Mouse (Mus musculus) CD4-positive, CD25-positive, alpha-beta regulatory T cell (primary cell): ENCODE data around the gene Rhd. TPM values are rescaled to one million over a fixed set of nuclear protein-coding genes. Genes with fewer than 3 reads are reported as not detected.

Experiments used
- polyA plus RNA-seq: library from polyadenylated mRNA; unstranded; fragments of 100-300 nt; shearing (Covaris generic); gene quantifications from one replicate; pipeline ENCODE4 v1.2.1, GENCODE M21; 2017

Gene Rhd
- 0.43 TPM for polyA plus RNA-seq

GRCm38 (mm10) chr4:134863937-134864729 is at the start of gene Rhd:
TSS of gene Rhd (plus strand) at chr4:134864536.

DNA sequence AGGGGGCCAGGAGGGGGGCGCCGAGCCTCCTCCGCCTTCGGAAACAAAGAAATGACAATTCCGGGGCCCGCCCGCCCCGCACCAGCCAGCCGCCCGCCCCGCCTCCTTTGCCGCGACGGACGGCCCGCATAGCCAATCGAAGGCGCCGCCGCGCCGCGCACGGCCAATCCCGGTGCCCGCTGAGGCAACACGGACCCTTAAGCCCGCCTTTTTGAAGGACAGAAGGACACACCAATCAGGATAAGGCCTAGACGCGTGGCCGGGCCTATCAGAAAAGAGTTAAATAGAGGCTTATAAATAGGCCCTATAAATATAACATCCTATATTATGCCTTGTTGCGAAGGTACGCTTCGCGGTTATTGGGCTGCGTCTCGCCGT is 11.1 kb upstream of the Rhd start, which contains the start of gene Maco1:
Gene Maco1 (minus strand): TSS at position 87 of the 378 bp plus-strand sequence.

GRCm38 (mm10) chr4:134914864-134915209 is 50.5 kb downstream of the Rhd start, which contains the start of gene Tmem50a:
TSS of gene Tmem50a (minus strand) at chr4:134915024.

DNA sequence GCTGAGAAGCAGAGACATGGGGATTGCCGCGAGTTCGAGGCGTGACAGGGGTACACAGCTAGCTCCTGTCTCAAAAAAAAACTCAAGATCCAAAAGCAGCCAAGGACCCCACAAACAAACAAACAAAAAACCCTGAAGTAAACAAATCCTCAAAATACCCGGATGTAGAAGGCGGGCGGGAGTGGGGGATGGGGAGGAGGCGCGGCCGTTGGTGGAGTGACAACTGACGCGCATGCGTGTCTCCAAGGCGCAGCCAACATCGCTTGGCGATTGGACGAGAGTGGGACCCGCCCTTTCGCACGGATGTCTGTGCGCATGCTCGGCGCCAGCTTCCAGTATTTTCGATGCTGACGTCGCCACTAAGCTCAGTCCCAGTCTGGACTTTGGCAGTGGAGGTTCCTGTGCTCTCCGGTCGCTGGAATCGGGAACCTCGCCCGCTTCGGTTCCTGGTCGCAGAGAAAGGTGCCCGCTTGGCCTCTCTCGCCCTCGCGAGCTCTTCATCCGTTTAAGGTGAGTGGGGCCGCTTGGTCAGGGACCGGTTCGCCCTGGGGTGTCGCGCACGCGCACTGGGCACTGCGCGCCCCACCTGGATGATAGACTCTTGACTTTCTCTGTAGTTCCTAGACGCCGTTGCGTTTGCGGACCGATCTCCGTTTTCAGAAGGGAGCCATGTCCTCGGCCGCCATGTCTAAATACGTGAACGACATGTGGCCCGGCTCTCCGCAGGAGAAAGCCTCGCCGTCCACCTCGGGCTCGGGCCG is 59.1 kb downstream of the Rhd start, which contains the start of gene Rsrp1:
Gene Rsrp1 (plus strand): TSS at position 335 of the 761 bp plus-strand sequence.

GRCm38 (mm10) chr4:134930684-134931481 is 66.5 kb downstream of the Rhd start, which contains the start of gene Syf2:
TSS of gene Syf2 (plus strand) at chr4:134930898.

Other genes starting within 250 kb of the Rhd start
- 6.5 TPM for gene Man1c1, start 160.2 kb upstream of the Rhd start, polyA plus RNA-seq
- 68.2 TPM for gene Ldlrap1, start 96.5 kb upstream of the Rhd start, polyA plus RNA-seq
- 26.6 TPM for gene Maco1, start 11.2 kb upstream of the Rhd start, polyA plus RNA-seq
- gene Tmem50a, start 50.5 kb downstream of the Rhd start, polyA plus RNA-seq = 474 TPM
- gene Rsrp1, start 59.1 kb downstream of the Rhd start, polyA plus RNA-seq = 755 TPM
- gene Syf2, start 66.4 kb downstream of the Rhd start, polyA plus RNA-seq = 211 TPM